In genomic region chr7:25417597-25417996, GRCm38 (mm10) we compare ENCODE assay signal across 9 mouse cellular contexts. TPM values are rescaled to one million over a fixed set of nuclear protein-coding genes. Genes with fewer than 3 reads are reported as not detected.
DNase-seq lines count a peak whose midpoint lies in the region; TF ChIP-seq lines count a peak whose summit lies in the region.
"Had no signal": no experiment of that assay in that cellular context is flagged by ENCODE, and none has a peak within 500 bp of the region (broad histone marks: within the 10 kb centered on the region; RNA-seq: fewer than 3 reads in every experiment).

No protein-coding gene starts in this region.

- intact Hi-C loops in gastrocnemius, adult 2 months (cut with DNase I) = no loop called here
- intact Hi-C loops in heart, postnatal 25 days (cut with DNase I) = no loop called here

- DNase-seq in gastrocnemius, adult 2 months = no peak
- DNase-seq in gastrocnemius, postnatal 10 days = no peak
- DNase-seq in right cerebral cortex, postnatal 4 days = peak; percentile 25
- no peak for DNase-seq in right cerebral cortex, postnatal 36 days (ENCODE audit: low spot score in 2 of 2)
- DNase-seq in kidney, postnatal 10 days = peak; percentile 60
- DNase-seq in thymus, postnatal 4 days = peak; percentile 71
- no peak for DNase-seq in heart, postnatal 25 days (ENCODE audit: low spot score)
- DNase-seq in cerebellum, adult 9-11 months = no peak

- H3K4me3 ChIP-seq in gastrocnemius, adult 2 months = no peak overlapping the region
- H3K4me3 ChIP-seq: limb, embryonic 13.5 days had no signal

- no peak overlapping the region for H3K27ac ChIP-seq in gastrocnemius, adult 2 months
- H3K27ac ChIP-seq: limb, embryonic 13.5 days had no signal

- peak; percentile 66 for TF ChIP-seq CTCF in gastrocnemius, adult 2 months (IDR thresholded peaks at IDR 0.05)

RNA-seq across cellular contexts. Expression of gene Cxcl17, which starts 4.9 kb away (rescaled TPM):
- not detected for total RNA-seq in gastrocnemius, adult 2 months (2021)
- not detected for total RNA-seq in gastrocnemius, postnatal 10 days (2021)
- total RNA-seq in heart, postnatal 25 days (2021) = not detected

RNA-seq across cellular contexts. Expression of gene Lipe, which starts 19.1 kb away (rescaled TPM):
- 10 to 100 TPM; 13.4 to 17.9 TPM for total RNA-seq in gastrocnemius, adult 2 months (2021)
- total RNA-seq in gastrocnemius, postnatal 10 days (2021) = 10 to 100 TPM; 18.2 to 18.4 TPM
- 10 to 100 TPM; 40.5 to 41.5 TPM for total RNA-seq in heart, postnatal 25 days (2021)

RNA-seq across cellular contexts. Expression of gene Cnfn, which starts 48.1 kb away (rescaled TPM):
- not detected for total RNA-seq in gastrocnemius, adult 2 months (2021)
- total RNA-seq in gastrocnemius, postnatal 10 days (2021) = not detected
- not detected for total RNA-seq in heart, postnatal 25 days (2021)

RNA-seq across cellular contexts. Expression of gene Ceacam1, which starts 59.8 kb away (rescaled TPM):
- 1 to 10 TPM; 4.0 to 6.2 TPM for total RNA-seq in gastrocnemius, adult 2 months (2021)
- 1 to 10 TPM; 4.9 to 7.8 TPM for total RNA-seq in gastrocnemius, postnatal 10 days (2021)
- 10 to 100 TPM; 12.4 to 14.7 TPM for total RNA-seq in heart, postnatal 25 days (2021)

Comparison
In these comparisons a context has a peak if more than half of its experiments do, and no peak if none do; other contexts are left out.
1. DNase-seq: peak in right cerebral cortex, postnatal 4 days (single experiment), kidney, postnatal 10 days (single experiment) and thymus, postnatal 4 days (single experiment); none in gastrocnemius, adult 2 months (single experiment), gastrocnemius, postnatal 10 days (single experiment), right cerebral cortex, postnatal 36 days (0 of 2), heart, postnatal 25 days (single experiment) and cerebellum, adult 9-11 months (single experiment).